Mouse (Mus musculus): ENCODE measurements at regions not wholly inside any gene's neighbourhood (a gene's known extent, or its start where the extent isn't known, plus 50 kb on each side); places are given as distances from the start of the nearest gene placed in this dataset.

- DNase-seq: no peak
These were observed 99.8 kb downstream of the Lrrn1 start for GRCm38 (mm10) chr6:107629376-107629775.

- DNase-seq: no peak
These were observed 116.2 kb downstream of the Lrrn1 start for GRCm38 (mm10) chr6:107645751-107646150.

GRCm38 (mm10) chr6:107653840-107654523 is 124.4 kb downstream of the Lrrn1 start:
- DNase-seq: no peak

- no peak for DNase-seq
These were observed 128.2 kb downstream of the Lrrn1 start for GRCm38 (mm10) chr6:107657805-107658204.

GRCm38 (mm10) chr6:107661009-107661764 is 131.6 kb downstream of the Lrrn1 start:
- no peak for DNase-seq

- DNase-seq: no peak
These were observed 169.7 kb downstream of the Lrrn1 start for GRCm38 (mm10) chr6:107699298-107699697.

- DNase-seq: no peak
These were observed 178.6 kb downstream of the Lrrn1 start for GRCm38 (mm10) chr6:107708185-107708584.

GRCm38 (mm10) chr6:107708608-107709007 is 179.0 kb downstream of the Lrrn1 start:
- DNase-seq: no peak

- DNase-seq: no peak
These were observed 180.8 kb downstream of the Lrrn1 start for GRCm38 (mm10) chr6:107710360-107710759.

- DNase-seq: no peak
These were observed 181.9 kb downstream of the Lrrn1 start for GRCm38 (mm10) chr6:107711181-107712087.

GRCm38 (mm10) chr6:107713051-107713450 is 183.5 kb downstream of the Lrrn1 start:
- DNase-seq: no peak

GRCm38 (mm10) chr6:107717194-107717593 is 187.6 kb downstream of the Lrrn1 start:
- no peak for DNase-seq

- no peak for DNase-seq
These were observed 200.7 kb downstream of the Lrrn1 start for GRCm38 (mm10) chr6:107730294-107730693.

- no peak for DNase-seq
These were observed 205.2 kb downstream of the Lrrn1 start for GRCm38 (mm10) chr6:107734773-107735172.

GRCm38 (mm10) chr6:107749111-107749736 is 219.7 kb downstream of the Lrrn1 start:
- DNase-seq: no peak

GRCm38 (mm10) chr6:107749794-107750193 is 220.2 kb downstream of the Lrrn1 start:
- peak; percentile 28 for DNase-seq

- no peak for DNase-seq
These were observed 222.6 kb downstream of the Lrrn1 start for GRCm38 (mm10) chr6:107752156-107752555.

GRCm38 (mm10) chr6:107755158-107755557 is 225.6 kb downstream of the Lrrn1 start:
- no peak for DNase-seq

GRCm38 (mm10) chr6:107770834-107771470 is 241.4 kb downstream of the Lrrn1 start:
- no peak for DNase-seq

GRCm38 (mm10) chr6:107784998-107785397 is 255.4 kb downstream of the Lrrn1 start:
- no peak for DNase-seq

- DNase-seq: no peak
These were observed 258.8 kb downstream of the Lrrn1 start for GRCm38 (mm10) chr6:107788224-107788893.

Data from heart, postnatal 4 days (tissue).